Mouse (Mus musculus): ENCODE data around the gene Abcc6. TPM values are rescaled to one million over a fixed set of nuclear protein-coding genes. Genes with fewer than 3 reads are reported as not detected.
A peak's percentile ranks its signal among the peaks of the same experiment; 100 is the strongest.

The Abcc6 gene
- total and polyA plus RNA-seq, 3 experiments: 0.14 TPM; not detected in 2

GRCm38 (mm10) chr7:46033870-46034337 is 3.8 kb upstream of the Abcc6 start:
- Histone ChIP-seq H3K27me3 (ENCODE audit: control insufficient read depth, insufficient read depth, low read length) (no peaks in the 10 kb centered on the region), H3K4me1 (ENCODE audit: control insufficient read depth, insufficient read depth, low read length) (peaks cover 5% of the 10 kb centered on the region; the same call in 1 of the 2 replicates), H3K4me3 (peak overlapping the region; percentile 95), H3K79me2 (replicated peaks; ENCODE audit: control insufficient read depth, insufficient read depth, low read length) (peaks cover 2% of the 10 kb centered on the region), H3K27ac (peak overlapping the region; percentile 62), H3K36me3 (ENCODE audit: control insufficient read depth, insufficient read depth, low read length) (no peaks in the 10 kb centered on the region), H3K9ac (ENCODE audit: low read depth, low read length) (peak overlapping the region; percentile 97)
- WGBS: under 1% methylated on average over 35 of the region's 35 CpGs
- no peak for TF ChIP-seq CTCF (IDR thresholded peaks at IDR 0.05)
- TF ChIP-seq POLR2A (IDR thresholded peaks at IDR 0.05; ENCODE audit: insufficient read depth, low read depth, low read length): no peak
- TF ChIP-seq EP300 (IDR thresholded peaks at IDR 0.05; ENCODE audit: insufficient read depth, low read depth, low read length): no peak
- intact Hi-C loops (cut with DNase I): loop anchor here (10.0 kb wide), 1 partner anchor 199 kb away; the partner anchor contains the start of gene Grwd1
- DNase-seq: no peak

- H3K4me3 ChIP-seq: peak within 1 kb of the TSS; percentile 95
- H3K9ac ChIP-seq (ENCODE audit: low read depth, low read length): peak within 1 kb of the TSS; percentile 97
- H3K79me2 ChIP-seq (replicated peaks; ENCODE audit: control insufficient read depth, insufficient read depth, low read length): peaks cover 2% of the 10 kb centered on the region
- H3K36me3 ChIP-seq (ENCODE audit: control insufficient read depth, insufficient read depth, low read length): no peaks in the 10 kb centered on the region
- 5% methylated on average over 44 of the region's 44 CpGs for WGBS
- H3K27ac ChIP-seq: peak within 1 kb of the TSS; percentile 62
- DNase-seq: peak; percentile 97 to 98
- peaks cover 5% of the 10 kb centered on the region; the same call in 1 of the 2 replicates for H3K4me1 ChIP-seq (ENCODE audit: control insufficient read depth, insufficient read depth, low read length)
- intact Hi-C loops (cut with DNase I): loop anchor here (10.0 kb wide), 1 partner anchor 198 kb away; the partner anchor contains the start of gene Grwd1
- TF ChIP-seq EP300 (IDR thresholded peaks at IDR 0.05; ENCODE audit: insufficient read depth, low read depth, low read length) (peak; percentile 70; the same call in 1 of the 2 replicates), POLR2A (IDR thresholded peaks at IDR 0.05; ENCODE audit: insufficient read depth, low read depth, low read length) (peak; percentile 76), CTCF (IDR thresholded peaks at IDR 0.05) (peak; percentile 94)
- no peaks in the 10 kb centered on the region for H3K27me3 ChIP-seq (ENCODE audit: control insufficient read depth, insufficient read depth, low read length)
These were observed 3.2 kb upstream of the Abcc6 start, which contains the start of gene Nomo1 for GRCm38 (mm10) chr7:46033109-46033869. Gene Nomo1 (plus strand): TSS chr7:46033698.

GRCm38 (mm10) chr7:46031075-46031474 is 973 bp upstream of the Abcc6 start:
- TF ChIP-seq EP300 (IDR thresholded peaks at IDR 0.05; ENCODE audit: insufficient read depth, low read depth, low read length) (no peak), POLR2A (IDR thresholded peaks at IDR 0.05; ENCODE audit: insufficient read depth, low read depth, low read length) (no peak), CTCF (IDR thresholded peaks at IDR 0.05) (no peak)
- H3K9ac ChIP-seq (ENCODE audit: low read depth, low read length): no peak overlapping the region
- H3K4me3 ChIP-seq: no peak overlapping the region
- intact Hi-C loops (cut with DNase I): loop anchor here (10.0 kb wide), 1 partner anchor 196 kb away; the partner anchor contains the start of gene Grwd1
- no peaks in the 10 kb centered on the region for H3K27me3 ChIP-seq (ENCODE audit: control insufficient read depth, insufficient read depth, low read length)
- WGBS: 60% methylated on average over 2 of the region's 2 CpGs
- DNase-seq: no peak
- no peak overlapping the region for H3K27ac ChIP-seq
- peaks cover 5% of the 10 kb centered on the region; the same call in 1 of the 2 replicates for H3K4me1 ChIP-seq (ENCODE audit: control insufficient read depth, insufficient read depth, low read length)
- no peaks in the 10 kb centered on the region for H3K36me3 ChIP-seq (ENCODE audit: control insufficient read depth, insufficient read depth, low read length)
- H3K79me2 ChIP-seq (replicated peaks; ENCODE audit: control insufficient read depth, insufficient read depth, low read length): peaks cover 2% of the 10 kb centered on the region

- intact Hi-C loops (cut with DNase I): loop anchor here (10.0 kb wide), 1 partner anchor 195 kb away; the partner anchor contains the start of gene Grwd1
- no peaks in the 10 kb centered on the region for H3K27me3 ChIP-seq (ENCODE audit: control insufficient read depth, insufficient read depth, low read length)
- no peak overlapping the region for H3K9ac ChIP-seq (ENCODE audit: low read depth, low read length)
- DNase-seq: no peak
- peaks cover 2% of the 10 kb centered on the region; the same call in 1 of the 2 replicates for H3K4me1 ChIP-seq (ENCODE audit: control insufficient read depth, insufficient read depth, low read length)
- peaks cover 2% of the 10 kb centered on the region for H3K79me2 ChIP-seq (replicated peaks; ENCODE audit: control insufficient read depth, insufficient read depth, low read length)
- 67% methylated on average over 8 of the region's 9 CpGs for WGBS
- no peak overlapping the region for H3K27ac ChIP-seq
- H3K4me3 ChIP-seq: no peak overlapping the region
- H3K36me3 ChIP-seq (ENCODE audit: control insufficient read depth, insufficient read depth, low read length): no peaks in the 10 kb centered on the region
- TF ChIP-seq EP300 (IDR thresholded peaks at IDR 0.05; ENCODE audit: insufficient read depth, low read depth, low read length): no peak
- TF ChIP-seq POLR2A (IDR thresholded peaks at IDR 0.05; ENCODE audit: insufficient read depth, low read depth, low read length): no peak
- TF ChIP-seq CTCF (IDR thresholded peaks at IDR 0.05): no peak
These were observed 580 bp downstream of the Abcc6 start for GRCm38 (mm10) chr7:46029299-46030144.

DNA sequence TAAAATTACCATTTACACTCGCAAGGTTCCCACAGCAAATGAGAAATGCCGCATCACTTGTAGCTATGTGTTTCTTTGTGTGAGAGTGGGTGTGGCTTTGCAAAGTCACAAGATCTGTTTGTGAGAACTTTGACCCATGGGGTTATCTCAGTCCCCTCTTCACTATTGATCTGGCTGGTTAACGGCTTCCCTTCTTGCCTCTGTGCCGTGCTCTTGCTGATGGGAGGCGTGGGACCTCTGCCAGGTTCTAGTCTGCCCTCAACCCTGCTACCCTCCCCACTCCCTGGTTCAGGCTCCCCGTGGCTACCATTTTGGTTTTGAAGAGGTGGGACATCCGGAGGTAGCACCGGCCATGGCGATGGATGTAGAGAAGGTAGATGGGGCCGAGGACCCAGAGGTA is 1.4 kb downstream of the Abcc6 start:
- H3K9ac ChIP-seq (ENCODE audit: low read depth, low read length): no peak overlapping the region
- 84% methylated on average over 10 of the region's 10 CpGs for WGBS
- no peak for DNase-seq
- intact Hi-C loops (cut with DNase I): no loop called here
- TF ChIP-seq EP300 (IDR thresholded peaks at IDR 0.05; ENCODE audit: insufficient read depth, low read depth, low read length): no peak
- TF ChIP-seq CTCF (IDR thresholded peaks at IDR 0.05): no peak
- TF ChIP-seq POLR2A (IDR thresholded peaks at IDR 0.05; ENCODE audit: insufficient read depth, low read depth, low read length): no peak
- no peaks in the 10 kb centered on the region for H3K27me3 ChIP-seq (ENCODE audit: control insufficient read depth, insufficient read depth, low read length)
- no peaks in the 10 kb centered on the region for H3K4me1 ChIP-seq (ENCODE audit: control insufficient read depth, insufficient read depth, low read length)
- no peak overlapping the region for H3K27ac ChIP-seq
- peaks cover under 1% of the 10 kb centered on the region for H3K79me2 ChIP-seq (replicated peaks; ENCODE audit: control insufficient read depth, insufficient read depth, low read length)
- H3K36me3 ChIP-seq (ENCODE audit: control insufficient read depth, insufficient read depth, low read length): no peaks in the 10 kb centered on the region
- no peak overlapping the region for H3K4me3 ChIP-seq
